Mouse (Mus musculus) retina, adult 2 months (tissue): ENCODE measurements around the gene Lepr.
"Not testable (repeated sequence)": the region's sequence is repeated elsewhere in the genome, so short reads cannot be mapped to it uniquely, and the experiment has no call there.

Source experiments
- DNase-seq: peaks from one replicate; pipeline ENCODE4 v3.0.0-alpha.2; 2012; ENCODE audit warnings: low read depth, low spot score

Gene Lepr

DNA sequence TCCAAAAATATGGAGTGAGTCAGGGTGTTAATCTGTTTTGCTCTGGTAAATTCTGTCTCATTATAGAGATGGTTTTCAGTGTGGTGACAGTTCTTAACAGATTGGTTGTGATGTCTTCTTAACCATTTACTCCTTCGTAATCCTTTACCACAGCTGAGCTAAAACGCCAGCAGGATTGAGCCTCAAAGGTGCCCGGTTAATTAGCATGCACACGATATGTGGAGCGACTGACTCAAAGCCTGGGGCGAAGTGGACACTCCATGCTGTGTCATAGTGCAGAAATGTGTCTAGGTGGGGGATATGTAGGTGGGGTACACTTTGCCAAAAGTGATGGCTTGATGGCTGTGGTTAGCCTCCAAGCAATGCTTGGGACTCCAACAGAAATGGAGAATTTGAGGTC, 1.4 kb upstream of the Lepr start:
- no peak for DNase-seq

DNA sequence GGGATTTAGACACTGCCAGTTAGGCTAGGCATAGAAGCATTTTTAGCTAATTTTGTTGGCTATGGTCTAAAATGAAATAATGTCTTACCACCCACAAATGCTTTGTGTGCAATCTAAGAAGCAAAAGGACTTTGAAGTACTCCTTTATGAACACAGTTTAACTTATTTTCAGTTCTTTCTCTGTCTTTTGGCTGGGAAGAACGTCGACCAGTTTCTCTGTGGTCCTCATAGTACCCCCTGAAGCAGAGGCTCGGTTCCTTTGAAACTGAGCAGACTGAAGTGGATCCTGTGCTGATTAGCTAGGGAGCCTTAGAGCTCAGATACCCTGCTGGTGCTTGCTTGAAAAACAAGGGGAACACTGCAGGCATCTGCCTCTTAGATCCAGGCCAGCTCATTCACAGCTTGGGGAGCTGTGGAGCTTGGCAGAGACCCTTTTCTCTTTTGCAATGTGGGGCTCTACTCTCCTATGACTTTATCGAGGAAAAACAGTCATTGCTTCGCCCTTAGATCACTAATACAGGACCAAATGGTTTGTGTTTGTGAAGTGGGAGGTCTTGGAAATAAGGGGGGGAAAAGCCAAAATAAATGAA, 1.9 kb downstream of the Lepr start:
- no peak for DNase-seq

DNA sequence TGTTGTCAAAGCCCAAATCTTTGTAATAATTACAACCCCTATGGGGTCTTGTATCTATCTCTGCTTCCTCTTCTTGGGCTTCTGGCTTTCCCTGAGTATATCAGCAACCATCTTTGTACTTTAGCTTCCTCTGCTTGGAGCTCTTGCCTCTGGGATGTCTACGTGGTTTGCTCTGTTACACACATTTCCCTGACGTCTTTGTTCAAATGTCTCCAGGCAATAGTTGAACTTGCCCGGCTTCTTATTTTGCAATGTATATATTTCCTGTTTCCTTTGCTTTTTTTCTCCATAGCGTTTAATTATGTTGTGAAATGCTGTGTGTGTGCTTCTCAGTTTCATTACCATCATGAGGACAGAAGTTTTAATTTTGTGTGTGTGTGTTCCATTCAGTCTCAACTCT, 4.5 kb downstream of the Lepr start:
- no peak for DNase-seq

DNA sequence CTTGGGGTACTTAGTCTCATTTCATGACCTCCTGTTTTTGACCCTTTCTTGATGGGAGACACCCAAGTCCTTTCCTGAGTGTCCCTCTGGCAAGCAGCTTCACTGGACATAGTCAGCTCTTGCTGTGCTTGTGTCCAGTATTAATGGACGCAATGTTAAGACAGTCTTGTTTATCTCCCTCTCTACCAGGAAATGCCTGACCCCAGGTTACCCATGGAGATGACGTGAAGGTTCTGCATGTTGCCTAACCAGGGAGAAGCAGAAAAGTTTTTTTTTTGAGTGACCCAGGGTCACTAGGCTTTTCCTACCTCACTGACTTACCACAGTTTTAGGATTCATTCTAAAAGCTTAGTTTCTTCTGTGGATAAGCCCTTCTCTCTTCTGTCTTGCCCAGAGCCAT, 24.8 kb downstream of the Lepr start:
- DNase-seq = no peak

GRCm38 (mm10) chr4:101745534-101745933, 28.3 kb downstream of the Lepr start:
- no peak for DNase-seq

- DNase-seq = no peak
Measured at GRCm38 (mm10) chr4:101760490-101760889, 43.3 kb downstream of the Lepr start.

DNA sequence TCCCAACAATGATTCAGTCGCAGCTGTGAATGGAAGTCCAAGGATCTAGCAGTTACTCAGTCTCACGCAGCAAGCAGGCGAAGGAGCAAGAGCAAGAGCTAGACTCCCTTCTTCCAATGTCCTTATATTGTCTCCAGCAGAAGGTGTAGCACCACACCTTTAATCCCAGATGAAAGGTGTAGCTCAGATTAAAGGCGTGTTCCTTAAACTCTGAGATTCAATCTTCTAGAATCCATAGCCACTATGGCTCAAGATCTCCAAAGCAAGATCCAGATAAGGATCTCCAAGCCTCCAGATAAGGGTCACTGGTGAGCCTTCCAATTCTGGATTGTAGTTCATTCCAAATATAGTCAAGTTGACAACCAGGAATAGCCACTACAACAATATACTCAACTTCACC, 126.7 kb downstream of the Lepr start, which contains the start of gene B020004J07Rik:
B020004J07Rik (minus strand) TSS at position 101 of the 400 bp plus-strand sequence.
- DNase-seq = not testable (repeated sequence)

DNA sequence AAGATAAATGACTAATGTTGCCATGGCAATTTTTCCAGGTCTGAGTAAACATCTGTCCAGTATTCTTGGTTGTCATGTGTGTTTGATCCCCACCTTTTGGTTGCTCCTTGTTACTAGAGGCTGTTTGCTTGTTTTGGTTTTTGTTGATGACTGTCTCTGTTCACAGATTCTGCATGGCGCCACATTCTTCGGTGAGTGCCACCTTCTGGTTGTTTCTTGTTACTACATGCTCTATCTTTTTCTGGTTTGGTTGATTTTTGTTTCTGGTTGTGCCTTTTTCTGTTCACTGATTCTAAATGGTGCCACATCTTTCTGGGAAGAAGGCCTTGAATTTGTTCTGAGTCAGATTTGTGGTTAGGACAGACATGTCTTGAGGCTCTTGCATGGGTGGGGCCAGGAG, 133.7 kb downstream of the Lepr start:
- DNase-seq = no peak

DNA sequence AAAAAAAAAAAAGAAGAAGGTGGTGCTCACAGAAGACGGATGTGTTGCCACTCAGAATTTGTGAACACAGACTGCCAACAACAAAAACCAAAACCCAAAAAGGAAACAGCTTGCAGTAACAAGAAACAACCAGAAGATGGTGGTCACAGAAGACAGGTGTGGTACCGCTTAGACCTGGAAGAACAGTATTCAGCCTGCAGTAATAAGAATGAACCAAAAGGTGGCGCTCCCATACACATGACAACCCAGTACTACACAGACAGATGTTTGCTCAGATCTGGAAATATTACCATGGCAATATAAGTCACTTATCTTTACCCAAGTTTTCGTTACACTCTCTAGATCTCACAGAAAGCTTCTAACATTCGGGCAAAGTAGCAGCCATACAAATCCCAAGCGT, 143.7 kb downstream of the Lepr start:
- DNase-seq = peak; percentile 38

- DNase-seq = no peak
Measured at GRCm38 (mm10) chr4:101862289-101862688, 145.1 kb downstream of the Lepr start.
